Mouse (Mus musculus): ENCODE data around the gene Tent4b. TPM values are rescaled to one million over a fixed set of nuclear protein-coding genes. Genes with fewer than 3 reads are reported as not detected.
A peak's percentile ranks its signal among the peaks of the same experiment; 100 is the strongest.
"Not testable (repeated sequence)": the region's sequence is repeated elsewhere in the genome, so short reads cannot be mapped to it uniquely, and the experiment has no call there.

The Tent4b gene
- polyA plus RNA-seq, 1 experiment from 2014 or later, result 3.3 TPM

- Histone ChIP-seq H3K4me3 (replicated peaks) (peak overlapping the region; percentile 92), H3K4me2 (peak overlapping the region; percentile 99), H3K27ac (replicated peaks) (peak overlapping the region; percentile 95), H3K36me3 (replicated peaks) (0 out of 2 replicates have a peak, but pooled peaks cover 11% of the 10 kb centered on the region), H3K9ac (peak overlapping the region; percentile 88), H3K4me1 (replicated peaks) (peaks cover 50% of the 10 kb centered on the region), H3K27me3 (no peaks in the 10 kb centered on the region), H3K9me3 (replicated peaks) (no peaks in the 10 kb centered on the region)
- WGBS (ENCODE audit: insufficient replicate concordance), result under 1% methylated on average over 114 of the region's 117 CpGs
- peak; percentile 60 for ATAC-seq (ENCODE audit: insufficient read depth)
These were observed 938 bp downstream of the Tent4b start for GRCm38 (mm10) chr8:88199700-88200601.

GRCm38 (mm10) chr8:88200724-88201495, 1.9 kb downstream of the Tent4b start:
- Histone ChIP-seq H3K36me3 (replicated peaks) (peaks cover 19% of the 10 kb centered on the region), H3K27ac (replicated peaks) (peak overlapping the region; percentile 95), H3K9ac (peak overlapping the region; percentile 88), H3K27me3 (no peaks in the 10 kb centered on the region), H3K4me3 (replicated peaks) (peak overlapping the region; percentile 92), H3K4me2 (peak overlapping the region; percentile 99), H3K4me1 (replicated peaks) (peaks cover 50% of the 10 kb centered on the region), H3K9me3 (replicated peaks) (no peaks in the 10 kb centered on the region)
- no peak for ATAC-seq (ENCODE audit: insufficient read depth)
- 22% methylated on average over 10 of the region's 10 CpGs for WGBS (ENCODE audit: insufficient replicate concordance)

GRCm38 (mm10) chr8:88201641-88202040, 2.6 kb downstream of the Tent4b start:
- Histone ChIP-seq H3K27ac (replicated peaks) (peak overlapping the region; percentile 95), H3K4me3 (replicated peaks) (peak overlapping the region; percentile 92)

GRCm38 (mm10) chr8:88206016-88206415, 7.0 kb downstream of the Tent4b start:
- Histone ChIP-seq H3K27ac (replicated peaks) (no peak overlapping the region), H3K4me1 (replicated peaks) (peaks cover 42% of the 10 kb centered on the region), H3K4me3 (replicated peaks) (no peak overlapping the region), H3K4me2 (no peak overlapping the region), H3K9me3 (replicated peaks) (no peaks in the 10 kb centered on the region), H3K9ac (no peak overlapping the region), H3K27me3 (no peaks in the 10 kb centered on the region), H3K36me3 (replicated peaks) (peaks cover 31% of the 10 kb centered on the region)
- no peak for ATAC-seq (ENCODE audit: insufficient read depth)
- 80% methylated on average over 9 of the region's 9 CpGs for WGBS (ENCODE audit: insufficient replicate concordance)

More at GRCm38 (mm10) chr8:88201641-88202040, 2.6 kb downstream of the Tent4b start:
- H3K36me3 ChIP-seq (replicated peaks), result peaks cover 22% of the 10 kb centered on the region
- 0 out of 2 replicates have a peak overlapping the region, but pooled peaks have one; percentile 88 for H3K9ac ChIP-seq
- H3K9me3 ChIP-seq (replicated peaks), result no peaks in the 10 kb centered on the region
- peak overlapping the region; percentile 99 for H3K4me2 ChIP-seq
- ATAC-seq (ENCODE audit: insufficient read depth), result no peak
- no peaks in the 10 kb centered on the region for H3K27me3 ChIP-seq
- peaks cover 50% of the 10 kb centered on the region for H3K4me1 ChIP-seq (replicated peaks)
- WGBS (ENCODE audit: insufficient replicate concordance), result 51% methylated on average over 3 of the region's 3 CpGs

GRCm38 (mm10) chr8:88207121-88207821, 8.3 kb downstream of the Tent4b start:
- Histone ChIP-seq H3K9me3 (replicated peaks) (no peaks in the 10 kb centered on the region), H3K4me3 (replicated peaks) (no peak overlapping the region), H3K27ac (replicated peaks) (no peak overlapping the region), H3K4me1 (replicated peaks) (peaks cover 32% of the 10 kb centered on the region), H3K27me3 (no peaks in the 10 kb centered on the region), H3K36me3 (replicated peaks) (peaks cover 28% of the 10 kb centered on the region), H3K4me2 (no peak overlapping the region), H3K9ac (no peak overlapping the region)
- ATAC-seq (ENCODE audit: insufficient read depth), result no peak
- WGBS (ENCODE audit: insufficient replicate concordance), result 74% methylated on average over 7 of the region's 7 CpGs

GRCm38 (mm10) chr8:88209930-88210827, 11.2 kb downstream of the Tent4b start:
- H3K4me2 ChIP-seq; H3K9me3 ChIP-seq (replicated peaks); H3K9ac ChIP-seq; H3K4me3 ChIP-seq (replicated peaks); H3K27me3 ChIP-seq: not testable (repeated sequence)
- Histone ChIP-seq H3K36me3 (replicated peaks) (peaks cover 17% of the 10 kb centered on the region), H3K27ac (replicated peaks) (peak overlapping the region; percentile 12; the same call in 1 of the 2 replicates), H3K4me1 (replicated peaks) (peaks cover 23% of the 10 kb centered on the region)
- ATAC-seq (ENCODE audit: insufficient read depth), result 0 out of 2 replicates have a peak, but pooled peaks have one; percentile 18
- 65% methylated on average over 6 of the region's 6 CpGs for WGBS (ENCODE audit: insufficient replicate concordance)

GRCm38 (mm10) chr8:88221353-88221752, 22.3 kb downstream of the Tent4b start:
- H3K27me3 ChIP-seq, result no peaks in the 10 kb centered on the region
- no peaks in the 10 kb centered on the region for H3K9me3 ChIP-seq (replicated peaks)
- H3K4me3 ChIP-seq (replicated peaks), result no peak overlapping the region
- peaks cover 17% of the 10 kb centered on the region; the same call in 1 of the 2 replicates for H3K4me1 ChIP-seq (replicated peaks)
- no peak for ATAC-seq (ENCODE audit: insufficient read depth)
- no peak overlapping the region for H3K27ac ChIP-seq (replicated peaks)
- WGBS (ENCODE audit: insufficient replicate concordance), result 50% methylated on average over 4 of the region's 4 CpGs
- H3K9ac ChIP-seq, result no peak overlapping the region
- no peak overlapping the region for H3K4me2 ChIP-seq
- H3K36me3 ChIP-seq (replicated peaks), result no peaks in the 10 kb centered on the region

GRCm38 (mm10) chr8:88225358-88225757, 26.3 kb downstream of the Tent4b start:
- peaks cover 29% of the 10 kb centered on the region for H3K4me1 ChIP-seq (replicated peaks)
- ATAC-seq (ENCODE audit: insufficient read depth), result no peak
- H3K36me3 ChIP-seq (replicated peaks), result no peaks in the 10 kb centered on the region
- WGBS (ENCODE audit: insufficient replicate concordance), result 73% methylated on average over 5 of the region's 5 CpGs
- no peaks in the 10 kb centered on the region for H3K27me3 ChIP-seq
- H3K9ac ChIP-seq, result no peak overlapping the region
- H3K4me2 ChIP-seq, result no peak overlapping the region
- H3K4me3 ChIP-seq (replicated peaks), result no peak overlapping the region
- H3K9me3 ChIP-seq (replicated peaks), result no peaks in the 10 kb centered on the region
- no peak overlapping the region for H3K27ac ChIP-seq (replicated peaks)

- Histone ChIP-seq H3K36me3 (replicated peaks) (0 out of 2 replicates have a peak, but pooled peaks cover 4% of the 10 kb centered on the region), H3K4me1 (replicated peaks) (peaks cover 14% of the 10 kb centered on the region), H3K4me3 (replicated peaks) (no peak overlapping the region), H3K4me2 (no peak overlapping the region), H3K27ac (replicated peaks) (no peak overlapping the region), H3K27me3 (no peaks in the 10 kb centered on the region), H3K9me3 (replicated peaks) (no peaks in the 10 kb centered on the region), H3K9ac (no peak overlapping the region)
- 65% methylated on average over 6 of the region's 6 CpGs for WGBS (ENCODE audit: insufficient replicate concordance)
- ATAC-seq (ENCODE audit: insufficient read depth), result no peak
These were observed 28.8 kb downstream of the Tent4b start for GRCm38 (mm10) chr8:88227851-88228250.

GRCm38 (mm10) chr8:88228286-88228685, 29.3 kb downstream of the Tent4b start:
- H3K27me3 ChIP-seq, result no peaks in the 10 kb centered on the region
- no peak for ATAC-seq (ENCODE audit: insufficient read depth)
- H3K27ac ChIP-seq (replicated peaks), result no peak overlapping the region
- peaks cover 14% of the 10 kb centered on the region for H3K4me1 ChIP-seq (replicated peaks)
- H3K36me3 ChIP-seq (replicated peaks), result 0 out of 2 replicates have a peak, but pooled peaks cover 4% of the 10 kb centered on the region
- WGBS (ENCODE audit: insufficient replicate concordance), result 31% methylated on average over 1 of the region's 1 CpGs
- H3K9ac ChIP-seq, result no peak overlapping the region
- H3K4me2 ChIP-seq, result no peak overlapping the region
- no peaks in the 10 kb centered on the region for H3K9me3 ChIP-seq (replicated peaks)
- H3K4me3 ChIP-seq (replicated peaks), result no peak overlapping the region

All from liver, embryonic 15.5 days (tissue).